Mouse (Mus musculus) cerebral cortex, adult 2 months (tissue): Measurements from ENCODE around the gene Ntf3.

Experiments
- WGBS: fragments of 180-500 bp; shearing (Covaris S2); methylation state at CpG from one replicate; pipeline ENCODE4 v1.1.7; 2018; 5-methylcytosine and 5-hydroxymethylcytosine counted together

Ntf3 gene

DNA sequence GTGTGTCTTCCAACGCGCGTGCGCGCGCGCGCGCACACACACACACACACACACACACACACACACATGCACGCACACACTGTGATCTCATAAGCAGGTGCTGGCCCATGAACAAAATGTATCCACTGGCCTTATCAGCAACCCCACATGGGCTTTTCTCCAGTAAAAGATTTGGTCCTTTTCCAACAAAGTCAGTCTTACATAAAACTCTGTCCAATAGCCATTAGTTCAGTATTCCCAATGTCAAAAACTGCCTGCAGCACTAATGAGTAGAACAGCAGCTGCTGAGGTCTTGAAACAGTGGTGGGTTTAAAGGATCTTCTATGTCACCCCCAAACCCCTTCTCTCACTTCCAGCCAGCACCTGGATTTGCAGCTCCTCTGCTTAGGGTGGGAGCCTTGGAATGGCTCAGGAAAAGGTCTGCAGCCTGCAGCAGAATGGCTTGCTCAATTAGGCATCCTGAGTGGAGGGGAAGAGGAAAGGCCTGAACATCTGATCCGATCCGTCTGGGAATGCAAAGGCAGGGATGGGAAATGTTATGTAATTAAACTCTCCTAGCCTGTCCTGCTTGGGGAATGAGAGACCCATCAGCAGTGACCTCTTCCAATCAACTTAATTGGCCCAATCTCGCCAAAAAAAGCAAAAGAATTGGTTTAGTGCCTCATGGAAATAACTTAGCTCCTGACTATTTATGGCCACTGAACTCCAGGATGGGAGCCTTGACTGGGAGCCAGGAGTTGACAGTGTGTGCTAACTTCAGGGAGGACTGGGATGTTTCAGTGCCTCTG is 7.2 kb downstream of the Ntf3 start:
- 92% methylated on average over 13 of the region's 13 CpGs for WGBS

DNA sequence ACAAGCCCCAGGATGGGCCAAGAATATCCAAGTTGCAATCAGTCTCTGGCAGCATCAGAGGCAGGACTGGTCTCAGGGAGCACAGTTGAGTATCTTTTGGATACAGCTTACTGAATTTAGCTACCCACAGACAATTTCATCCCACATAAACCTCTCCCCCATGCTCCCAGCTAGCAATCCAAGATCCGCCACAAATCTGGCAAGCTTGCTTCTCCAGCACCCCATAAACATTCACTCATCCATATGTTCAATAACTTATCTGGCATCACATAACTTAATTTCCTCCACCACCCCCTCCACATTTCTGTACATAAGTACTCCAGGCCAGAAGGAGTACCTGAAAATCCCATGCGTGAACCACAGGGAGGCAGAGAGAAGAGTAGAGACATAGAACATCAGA is 10.8 kb downstream of the Ntf3 start:
- 61% methylated on average over 2 of the region's 2 CpGs for WGBS

DNA sequence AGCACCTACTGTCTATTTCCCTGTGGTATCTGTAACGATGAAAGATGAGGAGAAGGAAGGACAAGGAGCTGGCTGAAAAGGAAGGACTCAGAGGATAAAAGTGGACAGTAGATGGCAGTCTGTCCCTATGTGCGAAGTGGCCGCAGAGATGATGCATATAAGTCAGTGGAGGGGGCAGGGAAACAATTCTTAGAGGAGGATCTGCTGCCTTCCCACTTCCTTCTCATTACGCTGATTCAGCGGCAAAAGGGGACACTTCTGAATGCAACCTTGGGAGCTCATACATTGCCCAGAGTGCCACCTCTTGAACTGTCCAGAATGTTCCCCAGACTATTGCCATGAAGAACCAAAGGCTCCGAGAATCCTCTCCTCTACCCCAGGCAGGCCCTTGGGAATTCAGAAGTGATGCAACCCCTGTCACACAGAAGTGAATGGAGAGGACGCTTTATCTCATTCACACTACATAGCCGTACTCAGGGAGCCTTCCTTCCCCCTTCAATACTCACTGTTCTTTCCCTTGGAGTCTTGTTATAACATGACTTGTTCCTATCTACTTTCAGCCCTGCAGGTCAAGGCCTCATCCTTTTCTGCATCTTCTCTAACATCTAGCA is 12.2 kb downstream of the Ntf3 start:
- WGBS = 41% methylated on average over 8 of the region's 8 CpGs

DNA sequence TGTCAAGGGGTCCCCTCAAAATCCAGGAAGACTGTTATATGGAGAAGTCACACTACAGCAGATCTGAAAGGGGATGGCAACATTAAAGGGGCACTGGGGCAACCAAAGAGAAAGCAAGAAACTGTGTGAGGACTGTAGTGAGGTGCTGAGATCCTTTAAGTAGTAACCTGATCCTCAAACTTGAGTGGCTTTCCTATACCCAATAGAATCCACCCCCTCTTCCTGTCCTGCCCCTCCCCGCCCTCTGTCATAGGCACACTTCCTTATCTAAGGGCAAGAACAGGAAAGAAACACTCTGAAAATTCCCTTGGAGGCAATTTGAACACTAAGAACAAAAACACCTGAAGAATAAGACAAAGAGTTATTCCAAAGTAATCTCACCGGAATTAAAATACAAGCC is 13.6 kb downstream of the Ntf3 start:
- WGBS = 90% methylated on average over 2 of the region's 2 CpGs

GRCm38 (mm10) chr6:126143659-126144058 is 23.1 kb downstream of the Ntf3 start:
- 84% methylated on average over 5 of the region's 5 CpGs for WGBS

GRCm38 (mm10) chr6:126142741-126143140 is 24.0 kb downstream of the Ntf3 start:
- WGBS = 54% methylated on average over 3 of the region's 3 CpGs

GRCm38 (mm10) chr6:126142021-126142554 is 24.6 kb downstream of the Ntf3 start:
- 39% methylated on average over 8 of the region's 8 CpGs for WGBS

DNA sequence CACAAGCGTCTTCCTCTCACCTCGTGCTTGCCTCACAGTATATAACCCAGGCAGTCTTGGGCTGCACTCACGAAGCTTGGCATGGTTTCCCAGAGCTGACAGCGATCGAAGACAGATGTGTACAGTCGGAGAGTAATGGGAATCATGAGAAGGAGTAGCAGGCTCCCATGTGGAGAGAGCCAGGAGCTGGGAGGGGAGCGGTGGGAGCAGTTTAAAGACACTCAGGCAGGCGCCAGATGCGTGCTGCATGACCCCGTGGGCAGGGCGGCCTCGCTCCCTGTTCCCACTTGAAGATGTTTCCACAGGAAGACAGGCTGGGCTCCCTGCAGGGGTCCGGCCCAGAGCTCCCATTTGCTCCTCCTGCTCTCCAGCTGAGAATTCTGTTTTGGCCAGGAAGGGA is 25.2 kb downstream of the Ntf3 start:
- WGBS = 50% methylated on average over 13 of the region's 13 CpGs

DNA sequence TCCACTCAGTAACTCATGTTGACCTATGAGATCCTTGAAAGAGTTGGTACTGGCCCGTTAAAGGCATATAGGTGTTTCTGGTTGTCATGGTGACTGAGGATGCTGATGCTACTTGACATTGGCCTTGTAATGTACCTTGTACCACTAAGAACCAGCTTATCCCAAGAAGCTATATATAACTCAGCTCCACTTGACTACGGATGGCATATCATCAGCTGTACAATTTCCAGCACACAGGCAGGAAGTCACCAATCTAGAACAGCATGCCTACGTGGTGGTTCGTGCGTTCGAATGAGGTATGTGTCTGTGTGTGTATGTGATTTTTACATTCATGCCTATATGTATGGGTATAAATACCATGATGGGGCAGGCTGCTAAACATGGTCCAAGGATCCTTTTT is 25.7 kb downstream of the Ntf3 start:
- WGBS = 63% methylated on average over 6 of the region's 6 CpGs

DNA sequence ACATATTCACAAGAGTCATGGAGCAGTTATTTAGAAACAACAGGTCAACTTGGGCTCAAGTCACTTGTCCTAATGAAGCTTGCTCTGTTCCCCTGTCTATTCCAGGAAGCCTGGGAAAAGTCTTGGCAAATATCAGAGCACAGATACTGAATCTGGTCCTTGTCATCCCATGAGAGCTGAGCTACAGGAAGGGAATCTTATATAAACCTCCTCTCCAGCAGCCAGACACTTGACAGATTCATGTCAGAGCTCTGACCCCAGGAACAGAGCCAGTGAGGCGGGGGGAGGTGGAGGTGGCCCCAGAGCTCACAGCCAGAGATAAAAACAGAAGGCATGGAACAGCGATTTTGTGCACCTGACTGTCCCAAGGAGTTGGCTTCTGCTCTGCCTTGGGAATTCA is 26.3 kb downstream of the Ntf3 start:
- 81% methylated on average over 2 of the region's 2 CpGs for WGBS

DNA sequence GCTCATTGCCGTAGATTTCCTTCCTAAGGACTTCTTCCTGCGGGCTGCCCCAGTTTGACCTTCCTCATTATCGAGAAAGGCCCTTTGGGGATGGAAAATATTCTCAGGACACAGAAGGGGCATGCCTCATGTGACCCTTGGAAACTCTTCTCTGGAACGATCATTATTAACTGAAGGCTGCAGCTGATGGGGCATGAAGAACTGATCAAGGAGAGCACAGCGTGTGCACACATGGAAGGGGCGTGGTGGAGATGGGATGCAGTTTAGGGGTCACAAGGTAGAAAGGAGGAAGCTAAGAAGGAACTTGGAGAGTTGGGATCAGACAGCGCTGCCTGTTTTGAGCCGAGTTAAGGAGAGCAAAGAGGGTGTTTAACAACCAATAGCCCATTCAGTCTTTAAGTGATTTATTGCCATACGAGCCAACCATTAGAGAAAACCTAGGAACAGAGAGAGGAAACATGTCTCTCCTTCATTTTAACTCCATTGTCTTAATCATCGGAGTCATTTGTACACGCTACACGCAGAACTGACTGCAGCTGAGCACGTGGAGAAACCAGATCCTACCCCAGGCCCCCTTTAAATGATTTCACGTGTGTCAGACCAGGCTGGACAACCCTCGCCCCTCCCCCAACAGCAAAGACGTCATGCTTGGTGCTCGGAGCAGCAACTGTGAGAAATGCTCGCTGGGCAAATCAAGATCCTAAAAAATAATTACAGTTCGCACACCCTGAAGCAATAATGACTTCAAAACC is 32.4 kb downstream of the Ntf3 start:
- WGBS = 79% methylated on average over 19 of the region's 19 CpGs

DNA sequence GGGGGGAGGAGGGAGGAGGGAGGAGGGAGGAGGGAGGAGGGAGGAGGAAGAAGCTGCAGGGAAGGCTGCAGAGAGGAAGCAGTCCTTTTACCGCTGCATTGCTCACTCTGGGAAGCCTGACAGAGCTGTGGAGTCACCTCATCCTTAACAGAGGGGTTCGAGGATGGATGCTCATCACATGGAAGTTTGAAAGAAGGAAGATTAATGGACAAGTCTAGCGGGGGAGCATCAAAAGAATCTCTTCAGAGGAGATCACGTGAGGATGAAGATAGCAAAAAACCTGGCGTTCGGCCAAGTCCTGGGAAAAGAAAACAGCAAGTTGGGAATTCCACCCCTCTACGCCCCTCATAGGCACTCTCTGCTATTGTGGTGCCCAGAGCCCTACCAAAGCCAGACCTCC is 38.5 kb downstream of the Ntf3 start:
- WGBS = 58% methylated on average over 7 of the region's 7 CpGs

DNA sequence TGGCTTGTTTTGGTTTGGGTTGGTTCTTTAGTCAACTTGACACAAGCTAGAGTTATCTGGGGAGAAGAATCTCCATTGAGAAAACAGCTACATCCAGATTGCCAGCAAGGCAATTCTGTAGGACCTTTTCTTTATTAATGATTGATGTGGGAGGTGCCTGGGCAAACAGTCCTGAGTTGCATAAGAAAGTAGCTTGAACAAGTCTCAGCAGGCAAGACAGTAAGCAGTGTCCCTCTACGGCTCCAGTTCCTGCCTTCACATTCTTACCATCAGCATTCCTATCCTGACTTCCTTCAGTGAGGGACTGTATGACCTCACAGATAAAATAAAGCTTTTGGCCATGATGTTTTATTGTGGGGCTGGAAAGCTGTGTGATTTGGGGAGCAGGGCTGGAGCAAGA is 48.5 kb downstream of the Ntf3 start:
- 86% methylated on average over 1 of the region's 1 CpGs for WGBS

- WGBS = 85% methylated on average over 8 of the region's 8 CpGs
These were observed 49.5 kb downstream of the Ntf3 start for GRCm38 (mm10) chr6:126117191-126117590.

DNA sequence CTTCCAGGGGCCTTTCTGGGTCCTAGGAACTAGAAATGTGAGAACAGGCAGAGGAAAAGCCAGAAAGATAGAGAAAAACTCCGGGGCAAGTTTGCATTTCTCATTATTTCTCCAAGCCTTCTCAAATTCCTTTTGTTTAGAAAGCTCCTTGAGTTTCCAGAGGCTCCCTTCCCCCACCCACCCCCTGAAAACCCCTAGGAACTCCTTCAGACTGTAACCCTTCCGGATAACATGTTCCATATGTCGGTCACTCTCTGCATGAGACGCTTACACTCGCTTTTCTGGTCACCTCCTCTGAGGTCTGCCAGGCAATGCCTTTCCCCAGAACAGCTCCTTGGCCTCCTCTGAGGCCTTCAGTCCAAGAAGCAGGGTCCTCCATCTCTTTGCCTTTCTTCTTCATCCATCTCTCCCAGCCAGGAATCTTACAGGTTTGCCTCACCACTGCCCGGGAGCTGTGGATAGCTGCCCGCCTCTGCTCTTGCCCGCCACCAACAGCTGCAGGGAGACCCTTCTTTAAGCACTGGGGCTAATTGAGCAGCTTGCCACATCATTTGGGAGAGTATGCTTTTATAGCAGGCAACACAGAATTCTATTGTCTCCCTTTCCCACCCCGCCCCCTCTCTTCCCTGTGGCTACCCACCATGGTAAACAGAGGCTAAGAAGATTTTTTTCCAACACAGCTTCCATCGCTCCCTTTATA is 51.6 kb downstream of the Ntf3 start:
- WGBS = 67% methylated on average over 10 of the region's 10 CpGs

DNA sequence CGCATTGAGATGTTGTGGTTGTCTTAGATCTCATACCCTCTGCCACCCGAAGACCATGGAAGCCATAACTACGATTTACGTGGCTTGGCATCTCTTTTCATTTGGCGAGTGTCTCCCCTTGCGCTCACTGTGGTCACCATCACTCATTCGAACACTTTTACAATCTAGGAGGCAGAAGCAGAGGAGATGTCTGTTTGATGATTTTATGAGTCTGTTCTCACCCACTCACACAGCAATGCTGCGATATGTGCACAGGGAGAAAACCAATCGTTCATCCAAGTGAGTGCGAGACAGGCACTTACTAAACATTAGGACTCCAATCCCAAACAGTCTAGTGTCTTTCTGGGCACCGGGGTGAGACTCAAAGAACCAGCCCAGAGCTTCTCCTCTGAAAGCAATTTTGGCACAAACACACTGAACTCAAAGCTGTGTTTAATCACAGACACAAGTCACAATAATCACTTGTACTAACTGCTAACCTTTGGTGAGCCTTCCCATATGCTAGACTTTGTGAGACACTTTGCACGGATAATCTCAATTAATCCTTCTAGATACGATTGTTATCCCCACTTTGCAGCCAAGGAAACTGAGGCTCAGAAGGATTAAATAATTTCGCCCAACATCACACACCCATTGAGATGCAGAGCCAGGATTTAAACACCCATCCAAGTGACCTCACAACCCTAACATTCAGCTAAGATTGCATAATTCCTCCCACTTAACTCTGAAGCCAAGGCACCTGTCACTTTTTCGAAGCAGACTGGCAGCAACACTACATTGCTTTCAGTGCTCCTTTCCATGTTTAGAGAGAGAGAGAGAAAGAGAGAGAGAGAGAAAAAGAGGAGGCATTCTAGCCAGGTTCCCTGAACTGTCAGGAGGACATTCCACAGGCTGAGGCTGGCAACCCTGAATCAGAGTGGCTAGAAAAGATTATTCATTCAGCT is 55.5 kb downstream of the Ntf3 start:
- 69% methylated on average over 15 of the region's 15 CpGs for WGBS

GRCm38 (mm10) chr6:126109184-126109583 is 57.5 kb downstream of the Ntf3 start:
- WGBS = 63% methylated on average over 5 of the region's 5 CpGs

DNA sequence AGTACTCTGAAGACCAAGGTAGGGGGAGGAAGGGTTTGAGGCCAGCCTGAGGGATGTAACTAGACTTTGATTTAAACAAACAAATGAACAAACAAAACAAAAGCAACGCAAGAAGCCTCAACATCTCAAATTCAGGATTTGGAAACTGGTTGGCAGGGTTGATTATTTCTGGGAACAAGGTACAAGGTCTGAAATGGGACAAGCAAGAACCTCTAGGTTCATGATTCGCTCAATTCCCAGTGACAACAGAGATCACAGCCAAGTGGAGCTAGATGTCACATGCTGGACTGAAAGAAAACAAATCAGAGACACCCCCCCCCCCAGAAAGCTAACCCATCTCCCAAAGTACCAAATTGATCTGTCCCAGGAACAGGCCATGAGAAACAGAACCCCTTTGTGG is 57.9 kb downstream of the Ntf3 start:
- 89% methylated on average over 2 of the region's 2 CpGs for WGBS

- WGBS = 69% methylated on average over 2 of the region's 2 CpGs
These were observed 59.3 kb downstream of the Ntf3 start for GRCm38 (mm10) chr6:126107398-126107797.

- WGBS = 56% methylated on average over 2 of the region's 2 CpGs
These were observed 59.9 kb downstream of the Ntf3 start for GRCm38 (mm10) chr6:126106798-126107173.
